Mouse (Mus musculus) liver, embryonic 12.5 days (tissue): ENCODE results near the gene Olfr1377. TPM values are rescaled to one million over a fixed set of nuclear protein-coding genes. Genes with fewer than 3 reads are reported as not detected.
"Not testable (repeated sequence)": the region's sequence is repeated elsewhere in the genome, so short reads cannot be mapped to it uniquely, and the experiment has no call there.

ENCODE experiments used
- ATAC-seq: fragments of 200-750 bp; cut with Nextera tagmentation; 2 replicates; pipeline ENCODE4 v1.8.0; 2017; ENCODE audit warnings: moderate number of reproducible peaks, mild to moderate bottlenecking, moderate library complexity
- H3K27ac ChIP-seq: fragments of 300-500 bp; sonication (generic); 2 replicates; pipeline ENCODE4 v1.5.1; 2016; ENCODE audit warnings: mild to moderate bottlenecking
- H3K27me3 ChIP-seq: fragments of 300-500 bp; sonication (generic); replicated peaks from 2 replicates; pipeline ENCODE4 v1.6.1; 2016; ENCODE audit warnings: mild to moderate bottlenecking, moderate library complexity
- H3K36me3 ChIP-seq: fragments of 300-500 bp; sonication (generic); 2 replicates; pipeline ENCODE4 v1.6.1; 2016; ENCODE audit warnings: mild to moderate bottlenecking, moderate library complexity
- H3K4me1 ChIP-seq: fragments of 300-500 bp; sonication (generic); 2 replicates; pipeline ENCODE4 v1.6.1; 2016
- H3K4me2 ChIP-seq: fragments of 300-500 bp; sonication (generic); 2 replicates; pipeline ENCODE4 v1.6.1; 2016; ENCODE audit warnings: mild to moderate bottlenecking, moderate library complexity
- H3K4me3 ChIP-seq: fragments of 300-500 bp; sonication (generic); 2 replicates; pipeline ENCODE4 v1.5.1; 2016; ENCODE audit warnings: mild to moderate bottlenecking, moderate library complexity
- H3K9ac ChIP-seq: fragments of 300-500 bp; sonication (generic); 2 replicates; pipeline ENCODE4 v1.6.1; 2016; ENCODE audit warnings: mild to moderate bottlenecking, moderate library complexity
- H3K9me3 ChIP-seq: fragments of 300-500 bp; sonication (generic); replicated peaks from 2 replicates; pipeline ENCODE4 v1.6.1; 2016; ENCODE audit warnings: mild to moderate bottlenecking, moderate library complexity
- WGBS: fragments of 180-500 bp; shearing (Covaris S2); methylation state at CpG from one replicate; pipeline ENCODE4 v1.1.7; 2016; ENCODE audit not compliant: insufficient replicate concordance; 5-methylcytosine and 5-hydroxymethylcytosine counted together
- polyA plus RNA-seq: library from polyadenylated mRNA; unstranded; fragments of >200 nt; fragmentation: Nextera tagmentation; extraction: Ambion mirVana; gene quantifications from 2 replicates; pipeline ENCODE4 v1.2.1, GENCODE M21; 2016

The Olfr1377 gene
- polyA plus RNA-seq, 1 experiment from 2014 or later = not detected

- Histone ChIP-seq H3K27me3 (no peaks in the 10 kb centered on the region), H3K27ac (no peak overlapping the region), H3K4me3 (no peak overlapping the region), H3K9ac (no peak overlapping the region), H3K36me3 (no peaks in the 10 kb centered on the region), H3K9me3 (no peaks in the 10 kb centered on the region), H3K4me1 (no peaks in the 10 kb centered on the region), H3K4me2 (no peak overlapping the region)
- no peak for ATAC-seq
- 68% methylated on average over 5 of the region's 5 CpGs for WGBS
Observed at GRCm38 (mm10) chr11:51011821-51012220, 30.1 kb downstream of the Olfr1377 start.

DNA sequence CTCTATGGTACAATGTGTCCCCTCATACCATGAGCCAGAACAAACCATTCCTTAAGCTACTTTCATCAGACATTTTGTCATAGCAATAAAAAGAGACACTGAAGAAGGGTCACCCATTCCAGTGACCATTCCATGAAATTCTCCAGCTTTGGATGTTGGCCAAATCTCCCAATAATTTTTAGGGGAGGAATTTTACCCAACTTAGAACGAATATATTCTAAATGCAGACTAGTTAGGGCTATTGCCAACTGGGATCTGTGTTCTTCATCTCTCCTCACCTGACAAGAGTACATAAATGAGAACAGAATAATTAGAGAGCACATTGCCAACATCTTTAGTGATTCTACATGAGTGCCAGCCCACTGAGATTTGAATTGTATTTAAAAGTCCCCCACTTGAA, 32.2 kb downstream of the Olfr1377 start, which contains the start of gene Olfr54:
TSS of gene Olfr54 (plus strand) at position 301 of the 400 bp plus-strand sequence.
- ATAC-seq = no peak
- H3K4me1 ChIP-seq = no peaks in the 10 kb centered on the region
- WGBS = 54% methylated on average over 1 of the region's 1 CpGs

GRCm38 (mm10) chr11:51016341-51016740, 34.6 kb downstream of the Olfr1377 start:
- peak; percentile 71 for ATAC-seq
- Histone ChIP-seq H3K4me3 (no peak overlapping the region), H3K9me3 (no peaks in the 10 kb centered on the region), H3K36me3 (no peaks in the 10 kb centered on the region), H3K27ac (no peak overlapping the region), H3K27me3 (no peaks in the 10 kb centered on the region), H3K4me1 (no peaks in the 10 kb centered on the region), H3K9ac (no peak overlapping the region), H3K4me2 (no peak overlapping the region)
- 46% methylated on average over 2 of the region's 2 CpGs for WGBS

More for the DNA sequence above, 32.2 kb downstream of the Olfr1377 start, which contains the start of gene Olfr54:
- H3K4me3 ChIP-seq = no peak within 1 kb of the TSS
- H3K36me3 ChIP-seq = no peaks in the 10 kb centered on the region
- no peak within 1 kb of the TSS for H3K9ac ChIP-seq
- no peak within 1 kb of the TSS for H3K27ac ChIP-seq
- no peaks in the 10 kb centered on the region for H3K27me3 ChIP-seq
- no peak within 1 kb of the TSS for H3K4me2 ChIP-seq
- H3K9me3 ChIP-seq = no peaks in the 10 kb centered on the region

DNA sequence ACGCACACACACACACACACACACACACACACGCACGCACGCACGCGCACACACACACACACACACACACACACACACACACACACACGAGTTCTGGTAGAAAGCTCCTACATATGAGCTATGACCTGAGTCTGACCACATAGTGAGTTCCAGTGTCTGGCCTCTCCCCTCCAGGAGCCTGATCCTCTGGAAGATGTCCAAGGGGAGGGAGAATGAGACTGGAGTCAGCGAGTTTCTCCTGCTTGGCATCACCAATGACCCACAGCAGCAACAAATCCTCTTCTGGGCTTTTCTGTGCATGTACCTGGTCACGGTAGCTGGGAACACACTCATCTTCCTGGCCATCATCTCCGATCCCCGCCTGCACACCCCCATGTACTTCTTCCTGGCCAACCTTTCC, 45.0 kb downstream of the Olfr1377 start:
- H3K27ac ChIP-seq, H3K4me1 ChIP-seq, ATAC-seq, H3K27me3 ChIP-seq, H3K9me3 ChIP-seq, H3K36me3 ChIP-seq, H3K9ac ChIP-seq, H3K4me2 ChIP-seq, H3K4me3 ChIP-seq: not testable (repeated sequence)
- 67% methylated on average over 11 of the region's 11 CpGs for WGBS

DNA sequence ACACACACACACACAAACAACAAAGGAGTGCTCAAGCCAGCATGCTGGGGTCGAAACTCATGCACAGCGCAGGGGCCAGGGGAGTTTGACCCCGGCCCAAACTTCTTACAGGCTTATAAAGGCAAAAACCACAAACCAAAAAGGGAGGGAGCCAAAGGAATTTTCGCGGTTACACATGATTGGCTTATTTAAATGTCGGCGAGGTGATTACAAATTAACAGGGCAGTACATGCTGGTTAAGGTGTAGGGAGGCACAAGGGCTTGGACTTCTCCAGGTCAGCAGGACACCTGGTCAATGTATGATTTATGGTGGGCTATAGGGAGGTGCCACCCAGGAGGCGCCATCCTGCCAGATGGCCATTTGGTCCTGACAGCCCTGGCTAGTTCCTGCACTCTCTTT, 47.6 kb downstream of the Olfr1377 start:
- not testable (repeated sequence) for H3K4me2 ChIP-seq, H3K27me3 ChIP-seq, H3K27ac ChIP-seq, H3K36me3 ChIP-seq, H3K9ac ChIP-seq, ATAC-seq, H3K4me1 ChIP-seq, H3K4me3 ChIP-seq, H3K9me3 ChIP-seq
- 60% methylated on average over 8 of the region's 8 CpGs for WGBS

DNA sequence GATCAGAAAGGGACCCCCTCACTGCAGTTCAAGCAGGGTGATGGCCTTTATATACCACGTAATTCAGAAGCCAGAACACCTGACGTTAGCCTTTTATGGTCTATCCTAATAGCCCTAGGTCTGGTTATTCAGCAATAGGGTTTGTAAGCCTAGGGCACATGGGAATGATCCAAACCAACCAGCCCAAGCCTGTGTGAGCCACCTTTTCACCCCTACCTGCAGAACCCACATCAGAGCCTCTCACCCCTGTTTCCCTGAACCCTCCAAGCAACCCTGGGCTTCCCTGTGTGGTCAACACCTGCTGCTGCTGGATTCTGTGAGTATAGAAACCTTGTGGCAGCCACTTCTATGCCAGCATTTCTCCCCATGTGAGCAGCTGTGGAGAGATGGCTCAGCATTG, 48.5 kb downstream of the Olfr1377 start:
- no peak for ATAC-seq
- Histone ChIP-seq H3K4me3 (no peak overlapping the region), H3K27ac (no peak overlapping the region), H3K36me3 (no peaks in the 10 kb centered on the region), H3K4me1 (no peaks in the 10 kb centered on the region), H3K9ac (no peak overlapping the region), H3K9me3 (no peaks in the 10 kb centered on the region), H3K27me3 (no peaks in the 10 kb centered on the region), H3K4me2 (no peak overlapping the region)
- WGBS = 51% methylated on average over 2 of the region's 2 CpGs

DNA sequence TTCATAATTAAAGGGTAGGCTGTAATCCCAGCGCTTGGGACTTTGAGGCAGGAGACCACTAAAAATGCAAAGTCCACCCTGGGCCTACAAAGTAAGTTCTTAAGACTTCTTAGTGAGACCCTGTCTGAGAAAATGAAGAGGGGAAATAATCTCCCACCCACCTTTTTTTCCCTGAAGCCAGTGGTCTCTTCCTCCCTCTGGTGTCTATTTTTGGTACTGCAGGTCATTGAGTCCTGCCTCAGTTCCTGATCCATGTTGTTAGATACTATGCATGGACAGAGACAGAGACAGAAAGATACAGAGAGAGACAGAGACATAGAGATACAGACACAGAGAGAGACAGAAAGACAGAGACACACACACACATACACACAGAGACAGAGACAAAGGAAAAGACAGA, 51.1 kb downstream of the Olfr1377 start:
- WGBS = 23% methylated on average over 1 of the region's 1 CpGs
- no peaks in the 10 kb centered on the region for H3K9me3 ChIP-seq
- H3K36me3 ChIP-seq = no peaks in the 10 kb centered on the region
- no peak overlapping the region for H3K9ac ChIP-seq
- H3K27me3 ChIP-seq = no peaks in the 10 kb centered on the region
- H3K4me1 ChIP-seq = no peaks in the 10 kb centered on the region
- H3K4me2 ChIP-seq = no peak overlapping the region
- no peak overlapping the region for H3K27ac ChIP-seq
- no peak overlapping the region for H3K4me3 ChIP-seq
- ATAC-seq = no peak

- ATAC-seq = not testable (repeated sequence)
Observed at GRCm38 (mm10) chr11:51034141-51034540, 52.4 kb downstream of the Olfr1377 start.

DNA sequence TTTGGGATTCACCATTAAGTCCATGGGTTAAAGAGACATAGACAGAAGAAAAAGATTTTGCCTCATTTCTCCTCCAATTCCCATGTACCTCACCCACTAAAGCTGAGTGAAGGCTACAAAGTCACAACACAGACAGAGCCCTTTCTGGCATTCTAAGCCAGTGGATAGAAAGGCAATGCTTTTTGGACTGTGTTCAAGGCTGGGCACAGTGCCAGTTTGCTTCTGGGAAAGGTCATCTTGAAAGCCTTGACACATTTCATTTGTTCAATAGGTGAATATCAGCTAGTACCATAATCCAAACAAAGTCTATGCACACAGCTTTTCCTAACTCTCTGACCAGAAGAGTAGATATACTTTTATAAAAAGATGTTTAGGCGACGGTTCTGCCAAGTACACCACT, 54.2 kb downstream of the Olfr1377 start:
- 84% methylated on average over 2 of the region's 2 CpGs for WGBS

More at GRCm38 (mm10) chr11:51034141-51034540, 52.4 kb downstream of the Olfr1377 start:
- not testable (repeated sequence) for H3K4me2 ChIP-seq, H3K4me3 ChIP-seq, H3K27ac ChIP-seq, H3K9ac ChIP-seq, H3K36me3 ChIP-seq, H3K27me3 ChIP-seq, H3K4me1 ChIP-seq, H3K9me3 ChIP-seq

More for the DNA sequence above, 54.2 kb downstream of the Olfr1377 start:
- no peak overlapping the region for H3K9ac ChIP-seq
- H3K4me2 ChIP-seq = no peak overlapping the region
- no peaks in the 10 kb centered on the region for H3K4me1 ChIP-seq
- H3K27me3 ChIP-seq = no peaks in the 10 kb centered on the region
- no peak for ATAC-seq
- no peaks in the 10 kb centered on the region for H3K36me3 ChIP-seq
- no peak overlapping the region for H3K4me3 ChIP-seq
- H3K9me3 ChIP-seq = no peaks in the 10 kb centered on the region
- H3K27ac ChIP-seq = no peak overlapping the region

Other genes with a start within 250 kb of the Olfr1377 start
- 3.9 and 4.3 TPM in 2 replicates for gene Zfp354c, start 154.2 kb upstream of the Olfr1377 start, polyA plus RNA-seq
- 0.07 and 0.17 TPM in 2 replicates for gene Zfp879, start 140.4 kb upstream of the Olfr1377 start, polyA plus RNA-seq
- gene Grm6, start 131.3 kb upstream of the Olfr1377 start, polyA plus RNA-seq = 0.06 TPM in 1 of 2 replicates, not detected in the other
- gene Zfp454, start 94.3 kb upstream of the Olfr1377 start, polyA plus RNA-seq = 0.60 and 0.91 TPM in 2 replicates
- 3.1 and 3.3 TPM in 2 replicates for gene Zfp2, start 65.8 kb upstream of the Olfr1377 start, polyA plus RNA-seq
- 0.29 and 0.39 TPM in 2 replicates for gene Zfp354b, start 50.3 kb upstream of the Olfr1377 start, polyA plus RNA-seq
- not detected in 2 replicates for gene 4933414I15Rik, start 38.2 kb upstream of the Olfr1377 start, polyA plus RNA-seq
- not detected in 2 replicates for gene Prop1, start 28.2 kb upstream of the Olfr1377 start, polyA plus RNA-seq
- gene Olfr1378, start 15.4 kb upstream of the Olfr1377 start, polyA plus RNA-seq = not detected in 2 replicates
- not detected in 2 replicates for gene Olfr51, start 21.6 kb downstream of the Olfr1377 start, polyA plus RNA-seq
- gene Olfr54, start 32.3 kb downstream of the Olfr1377 start, polyA plus RNA-seq = not detected in 2 replicates
- gene Olfr1375, start 66.1 kb downstream of the Olfr1377 start, polyA plus RNA-seq = not detected in 2 replicates
- 1.8 and 2.4 TPM in 2 replicates for gene Zfp354a, start 77.3 kb downstream of the Olfr1377 start, polyA plus RNA-seq
- gene Gm12569, start 238.5 kb downstream of the Olfr1377 start, polyA plus RNA-seq = not detected in 2 replicates